Mouse (Mus musculus) layer of hippocampus, postnatal 36 days (tissue): ENCODE measurements at regions not wholly inside any gene's neighbourhood (a gene's known extent, or its start where the extent isn't known, plus 50 kb on each side); places are given as distances from the start of the nearest gene placed in this dataset.

Experiments
- DNase-seq, 2 experiments: peaks; one replicate each; pipeline ENCODE4 v3.0.0; 2022

DNA sequence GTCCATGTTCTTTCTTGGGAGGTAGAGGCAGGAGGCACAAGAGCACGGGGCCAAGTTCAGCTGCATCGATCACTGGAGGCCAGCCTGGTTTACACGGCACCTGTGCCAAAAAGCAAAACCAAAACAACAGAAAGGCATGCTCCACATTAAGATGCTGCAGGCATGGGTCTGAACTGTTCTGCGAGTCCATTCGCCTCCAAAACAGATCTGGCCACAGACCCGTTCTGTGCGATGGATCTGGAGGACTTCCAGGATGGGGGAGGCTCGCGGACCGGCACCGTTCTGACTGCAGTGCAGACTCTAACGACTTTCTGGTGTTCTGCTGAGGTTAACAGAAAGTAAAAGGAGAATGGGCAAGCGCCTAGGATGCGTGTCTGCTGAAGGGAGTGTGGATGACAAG lies 52.3 kb downstream of the A230072I06Rik start:
- DNase-seq = no peak

- DNase-seq = no peak
Observed at GRCm38 (mm10) chr8:12331652-12332051, 53.0 kb downstream of the A230072I06Rik start.

DNA sequence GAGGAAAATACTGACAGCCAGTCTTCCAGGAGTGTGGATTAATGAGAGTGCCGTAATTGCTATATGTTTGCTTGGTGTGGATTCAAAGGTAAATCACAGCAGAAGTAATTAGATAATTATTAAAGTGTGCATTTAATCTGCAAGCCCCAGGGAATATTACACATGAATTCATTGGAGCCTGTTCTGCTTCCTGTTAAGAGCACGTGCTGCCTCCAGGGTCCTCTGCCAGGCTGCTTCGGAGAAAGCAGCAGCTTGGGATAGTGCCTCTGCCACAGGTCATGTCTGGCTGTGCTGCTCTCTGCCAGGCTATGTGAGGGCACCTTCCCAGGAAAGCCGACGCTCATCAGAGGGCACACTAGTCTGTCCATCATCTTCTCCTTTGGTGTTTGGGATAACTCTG lies 55.5 kb downstream of the A230072I06Rik start:
- no peak for DNase-seq

DNA sequence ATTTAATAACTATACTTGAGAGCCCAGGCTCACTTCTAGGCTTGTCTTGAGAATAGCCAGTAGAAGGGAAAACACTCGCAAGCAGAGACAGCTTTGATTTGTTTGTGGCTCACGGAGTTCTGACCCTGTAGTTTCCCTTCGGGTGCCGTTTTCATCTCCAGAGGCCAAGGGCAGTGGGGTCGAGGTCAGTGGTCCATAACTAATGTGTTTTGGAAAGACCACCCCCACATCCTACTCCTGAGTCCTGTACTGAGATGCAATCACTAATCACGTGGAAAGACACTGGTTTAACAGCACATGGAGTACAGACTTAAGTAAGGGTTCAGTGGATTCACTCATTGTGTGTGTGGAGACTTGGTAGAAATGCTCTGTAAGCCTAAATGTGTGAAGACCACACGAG lies 56.0 kb downstream of the A230072I06Rik start:
- DNase-seq = no peak

GRCm38 (mm10) chr8:12339149-12339924 lies 55.8 kb upstream of the Sox1 start:
- no peak for DNase-seq

DNA sequence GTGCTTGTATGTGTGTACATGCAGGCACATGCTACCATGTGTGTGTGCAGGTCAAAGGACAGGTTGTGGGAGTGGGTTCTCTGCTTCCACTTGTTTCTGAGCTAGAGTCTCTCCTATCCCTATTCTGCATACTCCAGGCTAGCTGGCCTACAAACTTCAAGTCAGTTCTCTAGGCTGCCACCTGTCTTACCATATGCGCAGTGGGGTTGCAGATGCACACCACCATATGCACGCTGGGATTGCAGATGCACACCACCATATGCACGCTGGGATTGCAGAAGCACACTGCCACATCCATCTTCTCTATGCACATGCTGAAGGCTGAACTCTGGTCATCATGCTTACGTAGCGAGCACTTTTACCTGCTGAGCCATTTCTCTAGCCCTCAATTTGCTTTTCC lies 54.1 kb upstream of the Sox1 start:
- DNase-seq = peak; percentile 19 to 34
